Mouse (Mus musculus): ENCODE measurements at regions not wholly inside any gene's neighbourhood (a gene's known extent, or its start where the extent isn't known, plus 50 kb on each side); places are given as distances from the start of the nearest gene placed in this dataset.

DNA sequence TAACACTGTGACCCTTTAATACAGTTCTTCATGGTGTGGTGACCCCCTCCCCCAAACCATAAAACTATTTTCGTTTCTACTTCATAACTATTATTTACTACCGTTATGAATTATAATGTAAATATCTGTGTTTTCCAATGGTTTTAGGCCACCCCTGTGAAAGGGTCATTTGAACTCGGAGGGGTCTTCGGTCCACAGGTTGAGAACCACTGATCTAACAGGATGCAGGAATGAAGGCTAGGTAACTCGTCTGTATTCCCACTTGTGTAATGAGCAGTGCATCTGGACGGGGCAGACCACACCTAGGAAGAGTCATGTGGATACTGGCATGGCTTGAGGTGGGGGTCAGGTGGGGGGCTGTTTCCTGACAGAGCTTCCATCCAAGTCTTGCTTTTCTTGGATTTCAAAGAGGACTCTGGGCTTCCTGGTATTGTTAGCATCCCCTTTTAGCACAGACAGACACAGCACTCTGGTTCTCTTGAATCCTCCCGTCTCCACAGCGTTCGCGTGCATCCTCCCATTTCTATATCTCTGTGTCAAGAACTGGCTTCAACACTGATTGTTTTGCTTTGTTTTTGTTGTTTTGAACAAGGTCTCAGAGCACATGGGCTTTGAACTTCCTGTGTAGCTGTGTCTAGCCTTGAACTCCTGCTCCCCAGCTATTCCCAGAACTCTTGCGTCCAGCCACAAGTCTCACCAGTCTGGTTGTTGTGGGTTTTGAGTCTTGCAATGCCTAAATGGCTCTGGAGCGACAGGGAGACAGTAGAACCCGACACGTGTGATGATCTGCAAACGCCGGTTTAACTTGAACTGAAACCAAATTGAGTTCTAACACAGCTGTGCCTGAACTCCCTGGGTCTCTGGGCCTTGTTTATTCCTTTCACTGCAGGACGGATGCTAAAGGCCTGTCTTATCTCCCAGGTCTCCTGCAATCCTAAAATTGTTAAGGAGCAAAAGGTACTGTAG is 75.4 kb upstream of the Ralgps2 start:
- DNase-seq (ENCODE audit: low spot score in 2 of 2) = no peak

DNA sequence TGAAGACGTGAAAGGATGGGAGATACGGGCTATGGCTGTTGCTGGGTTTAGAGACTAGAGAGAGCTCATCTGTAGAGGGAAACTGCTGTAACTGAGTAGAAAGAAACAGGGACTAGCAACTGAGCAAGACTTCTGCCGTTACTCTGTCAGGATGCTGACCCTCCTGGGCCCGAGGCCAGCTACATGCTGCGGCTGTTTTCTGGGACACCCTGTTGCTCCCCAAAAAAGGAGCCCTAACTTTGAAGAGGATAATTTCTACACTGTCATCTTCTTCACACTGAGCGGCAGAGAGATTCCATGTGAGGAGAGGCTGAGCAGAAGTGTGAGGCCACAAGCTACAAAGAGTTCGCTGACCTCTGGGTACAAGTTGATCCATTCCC is 74.2 kb upstream of the Ralgps2 start:
- DNase-seq (ENCODE audit: low spot score in 2 of 2) = no peak

DNA sequence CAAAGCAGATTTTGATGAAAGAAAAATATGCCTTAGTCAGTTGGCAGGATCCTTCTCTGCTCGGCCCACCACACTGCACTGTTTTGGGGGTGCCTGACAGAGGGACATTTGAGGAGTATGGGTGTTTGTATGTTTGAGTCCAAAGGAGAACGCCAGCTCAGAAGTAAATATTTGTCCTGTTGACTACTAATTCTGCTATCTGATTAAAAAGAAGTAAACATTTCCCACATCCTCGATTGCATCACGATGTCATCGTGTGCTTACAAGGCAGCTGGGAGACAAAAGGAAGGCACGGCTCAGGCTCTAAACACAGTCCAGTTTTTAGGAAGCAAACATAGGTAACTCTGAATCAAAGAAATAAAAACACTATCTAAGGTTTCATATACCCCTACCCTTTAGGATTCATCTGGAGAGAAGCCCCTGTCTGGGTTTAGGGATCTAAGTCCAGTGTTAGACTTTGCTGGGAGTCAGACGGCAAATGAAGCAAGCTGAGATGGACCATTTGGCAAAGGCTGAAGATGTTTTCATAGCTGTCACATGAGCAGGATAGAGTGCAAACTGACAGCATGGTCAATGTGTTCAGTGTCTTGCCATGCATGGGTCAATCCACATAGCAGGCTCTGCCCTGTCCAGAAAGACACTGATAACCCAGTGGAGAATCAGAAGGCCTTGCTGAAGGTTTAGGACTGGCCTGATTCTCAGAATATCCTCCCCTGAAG is 73.7 kb upstream of the Ralgps2 start:
- DNase-seq (ENCODE audit: low spot score in 2 of 2) = no peak

DNA sequence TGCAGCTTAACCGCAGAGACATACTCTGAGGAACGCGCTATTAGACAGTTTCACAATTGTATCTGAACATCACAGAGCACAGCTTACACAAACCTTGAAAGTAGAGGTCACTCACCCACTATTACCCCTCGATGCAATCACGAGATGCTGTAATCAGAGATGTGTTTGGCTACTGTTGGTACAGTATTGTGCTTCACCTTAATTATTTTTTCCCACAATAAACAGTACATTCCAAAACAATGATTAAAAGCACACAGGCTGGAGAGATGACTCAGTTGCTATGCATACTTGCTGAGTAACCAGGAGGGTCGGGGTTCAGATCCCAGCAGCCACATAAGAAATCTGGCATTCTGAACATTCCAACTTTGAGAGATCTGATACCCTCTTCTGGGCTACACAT is 71.8 kb upstream of the Ralgps2 start:
- DNase-seq (ENCODE audit: low spot score in 2 of 2) = no peak

DNA sequence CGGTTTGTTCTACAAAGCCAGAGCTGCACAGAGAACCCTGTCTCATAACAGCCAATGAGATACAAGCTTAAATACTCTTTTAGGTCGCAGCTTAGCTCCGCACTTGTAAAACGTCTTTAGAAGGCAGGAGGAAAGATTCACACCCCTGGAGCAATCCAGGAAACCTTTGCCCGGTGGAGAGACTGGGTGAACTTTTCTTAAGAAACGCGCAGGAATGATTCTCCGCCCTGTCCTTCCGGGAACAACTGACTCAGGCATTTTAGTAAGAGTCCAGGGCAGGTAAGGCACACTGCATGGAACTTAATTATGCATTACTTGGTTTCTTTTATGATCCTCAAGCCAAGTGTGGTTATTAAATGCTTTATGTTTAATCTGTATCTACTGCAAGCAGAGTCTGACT is 70.0 kb upstream of the Ralgps2 start:
- DNase-seq (ENCODE audit: low spot score in 2 of 2) = no peak

DNA sequence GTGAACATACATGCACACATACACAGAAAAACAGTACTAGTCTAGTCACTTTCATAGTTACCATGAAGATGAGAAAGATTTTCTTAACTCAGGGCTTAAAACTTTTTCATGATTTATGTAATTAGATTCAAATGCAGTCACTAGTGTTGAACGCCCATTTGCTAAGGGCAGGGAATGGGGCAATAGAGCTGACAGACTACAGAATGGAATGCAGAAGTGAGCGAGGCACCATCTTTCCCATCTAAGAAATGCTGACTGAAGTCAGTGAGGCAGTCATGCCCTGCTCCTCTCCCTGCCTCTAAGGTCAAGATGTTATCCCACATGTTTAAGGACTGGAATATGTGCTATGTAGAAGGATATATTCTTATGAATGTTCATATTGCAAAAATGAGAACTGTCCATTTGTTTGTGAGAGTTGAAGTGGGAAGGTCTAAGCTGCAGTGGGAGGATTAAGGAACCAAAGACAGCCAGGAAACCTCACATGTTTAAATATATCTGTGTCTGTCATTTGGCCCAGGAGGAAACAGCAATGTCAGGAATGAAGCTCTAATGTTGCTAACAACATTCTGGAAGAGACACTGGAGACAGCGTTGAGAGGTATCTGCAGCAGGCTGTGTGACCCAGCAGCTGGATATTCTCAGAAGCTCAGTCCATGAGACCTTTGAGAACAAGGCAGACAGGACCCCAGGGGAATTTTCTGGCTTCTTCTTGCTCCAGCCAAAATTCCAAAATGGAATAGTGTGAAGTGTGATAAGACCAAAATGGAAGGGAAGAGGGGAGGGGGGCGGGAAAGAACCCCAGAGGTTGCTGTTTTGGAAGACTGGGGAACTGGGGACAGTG is 68.7 kb upstream of the Ralgps2 start:
- no peak for DNase-seq (ENCODE audit: low spot score in 2 of 2)

DNA sequence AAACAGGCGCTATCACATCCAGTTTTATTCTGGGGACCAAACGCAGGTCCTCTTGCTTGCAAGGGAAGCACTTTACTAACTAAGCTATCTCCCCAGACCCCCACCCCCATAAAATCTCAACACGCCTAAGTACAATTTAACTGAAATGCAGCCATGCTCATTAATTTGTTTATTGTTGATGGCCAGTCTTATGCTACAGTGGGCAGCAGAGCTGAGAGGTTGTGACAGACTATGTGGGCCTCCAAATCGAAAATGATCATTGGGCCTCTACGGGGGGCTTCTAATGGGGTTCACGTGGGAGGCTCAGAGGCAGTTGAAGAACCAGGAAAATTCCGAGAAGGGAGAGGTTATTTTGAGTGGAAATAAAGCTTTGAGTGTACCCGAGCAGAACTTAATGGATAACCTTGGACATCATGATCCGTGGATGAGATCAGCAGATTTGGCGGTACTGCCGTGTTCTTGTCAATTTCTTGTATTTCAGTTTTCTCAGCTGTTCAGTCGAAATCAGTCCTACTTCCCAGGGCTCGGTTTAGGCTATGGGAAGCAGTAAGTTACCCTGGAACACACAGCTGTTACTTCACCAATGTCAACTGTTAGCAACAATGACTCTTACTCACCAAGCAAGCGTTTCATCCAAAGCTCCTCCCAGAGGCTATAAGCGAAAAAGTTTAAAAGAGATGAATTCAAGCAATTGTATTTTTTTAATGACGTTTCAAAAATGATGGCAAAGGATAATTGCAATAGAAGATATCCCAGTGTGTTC is 65.1 kb upstream of the Ralgps2 start:
- DNase-seq (ENCODE audit: low spot score in 2 of 2) = no peak

DNA sequence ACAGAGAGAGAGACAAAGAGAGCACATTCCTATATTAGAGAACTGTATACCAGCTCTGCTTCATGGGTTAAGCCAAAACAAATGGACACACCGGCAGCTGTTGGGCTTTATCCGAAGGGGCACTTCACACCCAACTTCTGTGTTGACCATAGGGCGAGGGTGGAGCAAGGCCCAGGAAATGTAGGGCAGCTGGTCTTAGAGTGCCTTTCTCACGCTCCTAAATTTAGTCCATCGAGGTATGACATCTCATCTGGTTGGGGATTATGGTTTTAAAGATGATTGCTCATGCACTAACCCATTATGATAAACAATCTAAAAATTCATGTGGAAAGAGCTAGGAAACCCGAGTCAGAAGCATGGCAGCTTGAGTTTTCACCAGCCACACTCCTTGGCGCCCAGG is 63.6 kb upstream of the Ralgps2 start:
- no peak for DNase-seq (ENCODE audit: low spot score in 2 of 2)

DNA sequence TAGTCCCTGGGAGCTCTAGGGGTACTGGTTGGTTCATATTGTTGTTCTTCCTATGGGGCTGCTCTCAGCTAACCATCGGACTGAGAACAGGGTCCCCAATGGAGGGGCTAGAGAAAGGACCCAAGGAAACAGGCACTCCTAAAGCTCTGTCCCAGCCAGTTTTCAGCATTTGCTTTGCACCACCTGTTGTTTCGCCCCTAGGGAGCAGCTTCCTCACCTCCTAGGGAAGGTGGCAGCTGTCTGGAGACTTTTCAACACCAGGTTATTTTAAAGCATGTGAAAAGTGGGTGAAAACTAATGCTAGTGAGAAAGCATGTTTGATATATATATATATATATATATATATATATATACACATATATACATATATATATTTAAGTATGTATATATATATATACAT is 62.8 kb upstream of the Ralgps2 start:
- DNase-seq (ENCODE audit: low spot score in 2 of 2) = no peak

DNA sequence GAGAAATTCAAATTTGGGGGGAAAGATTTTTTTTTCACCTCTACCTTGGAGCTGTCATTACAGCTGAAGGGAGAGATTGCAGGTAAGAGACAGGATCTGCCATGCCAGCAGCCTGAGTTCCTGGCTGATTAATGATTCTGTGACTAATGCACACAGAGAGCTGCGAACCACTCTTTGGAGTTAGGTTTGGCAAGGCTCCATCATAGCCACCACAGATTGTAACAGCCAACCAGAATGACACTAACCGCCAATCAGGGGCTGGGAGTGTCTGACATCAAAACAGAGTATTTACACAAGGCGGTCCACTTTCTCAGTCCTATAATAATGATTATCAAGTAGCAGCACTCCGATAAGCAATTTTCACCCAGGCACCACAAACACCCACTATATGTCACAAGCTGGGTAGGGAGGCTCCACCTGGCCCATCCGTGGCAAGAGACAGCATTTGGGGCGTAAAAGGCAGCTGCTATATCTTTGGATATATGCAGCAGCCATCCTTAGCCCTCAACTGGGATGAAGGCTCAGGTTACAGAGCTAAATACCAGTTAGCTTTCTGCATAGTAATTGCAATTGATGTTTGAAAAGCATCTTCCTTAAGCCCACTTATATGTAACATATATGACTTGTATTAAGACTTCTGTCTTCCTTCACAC is 61.7 kb upstream of the Ralgps2 start:
- DNase-seq (ENCODE audit: low spot score in 2 of 2) = no peak

DNA sequence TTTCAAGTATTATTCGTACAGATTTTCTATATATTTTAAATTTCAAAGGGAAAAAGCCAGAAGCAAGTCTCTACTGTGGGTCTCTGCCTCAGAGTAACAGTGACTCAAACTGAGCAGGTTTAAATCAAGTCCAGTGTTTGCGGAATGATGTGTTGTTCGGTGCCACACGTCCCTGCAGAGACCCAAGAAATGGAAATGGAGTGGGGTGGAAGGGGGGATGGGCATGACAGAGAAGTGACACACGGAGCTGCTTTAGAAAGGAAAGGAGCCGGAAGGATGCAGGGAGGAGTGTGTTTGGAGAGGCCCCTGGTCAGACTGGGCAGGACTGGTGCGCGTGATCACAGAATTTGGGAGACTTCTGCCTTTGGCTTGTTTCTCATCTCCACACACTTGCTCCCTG is 60.5 kb upstream of the Ralgps2 start:
- no peak for DNase-seq (ENCODE audit: low spot score in 2 of 2)

DNA sequence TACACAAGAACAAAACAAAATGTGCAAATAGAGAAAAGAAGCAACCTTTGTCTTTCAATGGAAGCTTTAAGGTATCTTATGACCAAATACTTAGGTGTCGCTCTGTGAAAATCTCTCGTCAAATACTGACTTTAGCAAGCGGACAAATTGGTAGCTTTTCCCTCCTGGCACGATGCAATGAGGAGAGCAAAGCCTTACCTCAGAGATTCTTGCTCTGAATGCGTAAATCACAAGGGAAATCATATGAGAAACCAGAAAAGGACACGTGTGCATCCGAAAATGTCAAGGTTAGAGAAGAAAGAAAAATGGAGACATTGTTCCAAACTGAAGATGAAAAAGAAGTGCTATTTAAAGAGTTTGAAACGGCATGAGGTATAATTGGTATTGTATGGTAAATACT is 59.8 kb upstream of the Ralgps2 start:
- no peak for DNase-seq (ENCODE audit: low spot score in 2 of 2)

DNA sequence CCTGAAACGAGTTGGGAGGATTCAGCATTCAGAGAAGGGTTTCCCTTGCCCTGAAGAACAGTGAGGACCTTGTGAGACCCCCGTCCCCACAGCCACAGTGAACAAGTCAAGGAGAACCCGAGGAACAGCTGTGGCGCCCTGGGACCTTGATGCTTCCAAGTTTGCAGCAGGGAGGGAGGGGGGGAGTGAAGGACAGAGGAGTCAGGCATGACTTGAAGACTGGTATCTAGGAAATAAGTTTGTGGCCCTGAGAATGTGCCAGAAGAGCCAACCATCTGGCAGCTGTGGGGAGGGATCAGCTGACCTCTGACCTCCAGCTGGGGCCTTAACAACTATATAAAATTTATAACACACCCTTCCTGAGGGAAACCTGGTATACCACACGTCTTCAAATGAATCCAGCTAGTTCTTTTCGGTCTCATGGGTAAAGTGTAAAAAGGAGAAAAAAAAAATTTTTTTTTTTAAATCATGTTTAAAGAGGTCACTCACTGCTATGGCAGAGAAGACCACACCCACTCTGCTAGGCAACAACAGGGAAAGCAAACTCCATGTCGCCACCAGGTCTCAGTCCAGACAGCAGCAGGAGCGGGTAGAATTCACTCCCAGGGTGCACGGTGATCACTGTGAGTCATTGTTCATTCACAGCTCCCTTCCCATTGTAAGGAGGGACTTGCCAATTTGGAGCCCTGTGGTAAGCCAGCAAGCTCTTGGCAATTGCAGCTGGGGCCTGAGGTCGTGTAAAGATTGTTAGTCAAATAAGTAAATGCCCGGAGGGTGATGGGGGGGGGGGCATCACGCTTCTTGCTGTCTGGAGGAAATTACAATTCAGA is 58.3 kb upstream of the Ralgps2 start:
- peak in 1 of 2 experiments; percentile 20 for DNase-seq (ENCODE audit: low spot score in 2 of 2)

DNA sequence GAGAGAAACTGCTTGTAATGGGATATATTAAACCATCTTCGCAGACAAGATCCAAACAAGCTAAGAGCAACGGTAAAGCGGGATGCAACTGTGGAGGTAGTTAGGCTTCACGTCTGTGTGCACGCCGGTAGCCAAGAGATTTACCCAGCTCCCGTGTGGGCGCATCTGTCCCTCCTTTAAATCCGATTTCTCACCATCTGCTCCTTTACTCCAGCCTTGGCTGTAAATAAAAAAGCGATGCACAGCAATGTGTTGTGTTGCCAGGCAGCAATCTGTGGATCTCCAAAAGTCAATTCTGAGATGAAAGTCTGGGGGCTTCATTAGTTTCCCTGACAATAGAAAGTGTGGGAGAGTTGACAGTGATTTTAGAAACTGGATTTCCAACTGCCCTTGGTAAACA is 57.6 kb upstream of the Ralgps2 start:
- no peak for DNase-seq (ENCODE audit: low spot score in 2 of 2)

DNA sequence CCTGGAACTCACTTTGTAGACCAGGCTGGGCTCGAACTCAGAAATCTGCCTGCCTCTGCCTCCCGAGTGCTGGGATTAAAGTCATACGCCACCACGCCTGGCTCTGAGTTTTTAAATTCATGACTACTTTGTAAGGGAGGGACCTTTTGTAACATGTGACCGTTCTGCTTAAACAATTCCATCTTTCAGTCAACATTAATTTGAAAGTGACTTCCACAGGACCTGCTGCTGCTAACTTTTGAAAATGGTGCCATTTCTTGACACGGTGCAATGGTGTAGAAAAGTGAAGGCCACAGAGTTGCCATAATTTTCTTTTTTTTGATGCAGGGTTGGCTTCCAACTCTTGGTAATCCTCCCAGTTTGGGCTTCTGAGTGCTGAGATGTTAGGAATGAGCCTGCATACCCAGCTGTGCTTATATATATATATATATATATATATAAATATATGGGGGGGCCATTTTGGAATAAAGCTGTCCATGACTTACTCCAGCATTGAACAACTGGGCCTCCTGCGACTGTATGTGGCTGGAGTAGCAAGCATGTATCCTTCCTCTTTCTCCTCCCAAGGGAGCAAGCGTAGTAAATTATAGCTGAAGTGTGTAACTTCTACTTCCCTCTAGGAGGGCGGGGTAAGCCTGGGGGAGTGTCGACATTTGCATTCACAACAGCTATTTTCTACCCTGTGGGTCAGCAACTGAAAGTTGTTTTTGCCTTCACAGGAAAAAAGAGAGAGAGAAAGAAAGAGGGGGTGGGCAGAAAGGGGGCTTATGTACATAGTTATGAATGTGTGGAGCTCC is 56.9 kb upstream of the Ralgps2 start:
- DNase-seq (ENCODE audit: low spot score in 2 of 2) = no peak

DNA sequence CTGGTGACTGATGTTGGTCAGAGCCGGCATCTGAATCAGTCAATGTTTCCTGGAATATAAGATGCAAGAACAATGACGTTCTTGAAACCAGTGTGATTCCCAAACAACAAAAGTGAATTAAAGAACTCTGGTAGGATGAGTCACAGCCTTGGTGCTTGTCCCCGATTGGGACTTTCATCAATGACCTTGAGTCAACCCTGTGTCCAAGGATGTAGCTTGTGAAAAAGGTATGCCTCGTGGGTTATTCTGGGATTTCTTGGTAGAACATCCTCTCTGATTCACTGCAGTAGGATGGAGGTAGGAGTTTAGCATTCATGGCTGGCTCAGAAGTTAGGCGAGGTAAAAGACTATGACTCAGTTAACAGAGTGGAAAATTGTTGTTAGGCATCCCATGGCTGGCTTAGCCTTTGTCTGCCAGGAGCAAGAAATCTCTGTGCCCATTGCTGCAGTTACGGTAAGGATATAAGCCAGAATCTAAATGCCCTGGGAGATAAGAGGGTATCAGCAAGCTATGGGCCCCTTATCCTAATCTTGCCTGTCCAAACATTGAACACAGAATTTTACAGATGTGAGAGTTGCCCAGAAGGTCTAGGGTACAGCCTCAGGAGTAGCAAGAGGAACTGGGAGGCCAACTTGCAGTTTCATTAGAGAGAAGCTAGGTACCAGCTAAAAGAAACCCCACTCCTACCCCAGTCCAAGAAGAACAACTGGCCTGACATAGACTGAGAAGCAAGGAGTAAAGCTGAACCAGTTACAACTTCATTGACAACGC is 55.9 kb upstream of the Ralgps2 start:
- DNase-seq (ENCODE audit: low spot score in 2 of 2) = no peak

DNA sequence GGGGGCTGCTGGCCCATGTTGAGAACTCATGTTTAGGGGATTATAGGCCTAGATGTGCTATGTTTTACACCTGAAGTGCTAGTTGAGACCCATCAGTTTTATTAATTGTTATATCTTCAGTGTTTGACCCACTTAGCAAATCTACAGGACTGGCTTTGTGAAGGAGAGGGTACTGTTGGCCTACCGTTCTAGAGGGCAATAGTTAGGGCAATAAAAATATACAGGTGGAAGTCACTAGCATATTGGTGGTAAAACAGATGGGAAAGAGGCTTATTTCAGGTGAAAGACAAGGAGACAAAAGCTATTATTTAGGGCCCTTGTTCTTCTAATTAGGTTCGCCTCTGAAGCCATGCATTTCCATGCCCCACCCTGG is 55.2 kb upstream of the Ralgps2 start:
- DNase-seq (ENCODE audit: low spot score in 2 of 2) = no peak

DNA sequence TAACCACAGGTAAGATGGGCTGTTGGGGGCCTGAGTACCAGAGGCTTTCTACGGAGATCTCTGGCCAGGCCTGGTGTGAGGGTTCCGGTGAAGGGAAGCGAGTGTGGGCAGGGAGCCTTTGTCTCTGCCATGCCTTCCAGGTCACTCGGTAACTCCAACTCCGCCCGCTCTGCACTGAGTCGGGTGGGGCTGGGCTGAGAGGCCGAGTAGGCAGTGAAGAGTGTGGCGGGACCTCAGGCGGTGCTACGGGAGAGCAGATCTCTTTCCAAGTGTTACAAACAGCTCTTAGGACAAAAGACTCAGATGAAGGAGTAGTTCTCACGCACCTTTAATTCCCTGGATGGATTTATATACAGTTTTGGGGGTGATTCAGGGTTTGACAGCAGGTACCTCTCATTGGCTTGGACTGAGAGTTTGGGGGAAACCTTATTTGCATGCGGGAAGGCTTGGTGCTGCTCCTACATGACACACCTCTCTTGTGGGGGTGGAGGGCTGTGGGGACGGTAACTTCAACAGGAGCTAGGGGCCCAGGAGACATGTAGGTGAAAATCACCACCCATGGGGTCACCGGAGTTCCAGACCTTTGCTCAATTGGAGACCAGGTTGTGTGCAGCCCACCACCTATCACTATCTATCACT is 54.7 kb upstream of the Ralgps2 start:
- DNase-seq (ENCODE audit: low spot score in 2 of 2) = no peak
